Mouse (Mus musculus) megakaryocyte, embryonic 14.5 days (primary cell): ENCODE data around the gene Nudt3. TPM values are rescaled to one million over a fixed set of nuclear protein-coding genes. Genes with fewer than 3 reads are reported as not detected.
A peak's percentile ranks its signal among the peaks of the same experiment; 100 is the strongest.

Experiments used
- H3K27me3 ChIP-seq: replicated peaks from 2 replicates; pipeline ENCODE3; 2012; ENCODE audit warnings: inconsistent platforms
- H3K36me3 ChIP-seq: replicated peaks from 2 replicates; pipeline ENCODE3; 2012; ENCODE audit warnings: low read length, inconsistent platforms, mixed read lengths
- H3K4me1 ChIP-seq: 2 replicates; pipeline ENCODE4 v1.6.1; 2012; ENCODE audit warnings: inconsistent platforms
- H3K4me3 ChIP-seq: replicated peaks from 2 replicates; pipeline ENCODE3; 2012; ENCODE audit warnings: moderate library complexity, mild to moderate bottlenecking, inconsistent platforms
- H3K9me3 ChIP-seq: 2 replicates; pipeline ENCODE4 v1.6.1; 2012; ENCODE audit warnings: inconsistent platforms
- FLI1 ChIP-seq: IDR thresholded peaks from 2 replicates; pipeline ENCODE4 v1.6.1; 2012; ENCODE audit warnings: low read length, inconsistent platforms, mixed read lengths
- GATA1 ChIP-seq: IDR thresholded peaks from 3 replicates; pipeline ENCODE4 v1.6.1; 2012; ENCODE audit warnings: mixed read lengths, low read length, inconsistent platforms, borderline replicate concordance
- polyA plus RNA-seq: library from polyadenylated mRNA; stranded (reverse); fragments of >175 nt; gene quantifications from 2 replicates; pipeline ENCODE4 v1.2.3, GENCODE M21; 2012; ENCODE audit warnings: low replicate concordance; ENCODE audit not compliant: insufficient read depth

Nudt3 gene
- polyA plus RNA-seq, 1 experiment: 272 TPM

GRCm38 (mm10) chr17:27541261-27541660 lies 82.0 kb downstream of the Nudt3 start:
- H3K4me3 ChIP-seq: no peak overlapping the region
- H3K27me3 ChIP-seq: peaks cover 17% of the 10 kb centered on the region
- H3K4me1 ChIP-seq: peaks cover 41% of the 10 kb centered on the region
- H3K36me3 ChIP-seq: no peaks in the 10 kb centered on the region
- TF ChIP-seq GATA1: no peak
- TF ChIP-seq FLI1: no peak
- H3K9me3 ChIP-seq: no peaks in the 10 kb centered on the region

DNA sequence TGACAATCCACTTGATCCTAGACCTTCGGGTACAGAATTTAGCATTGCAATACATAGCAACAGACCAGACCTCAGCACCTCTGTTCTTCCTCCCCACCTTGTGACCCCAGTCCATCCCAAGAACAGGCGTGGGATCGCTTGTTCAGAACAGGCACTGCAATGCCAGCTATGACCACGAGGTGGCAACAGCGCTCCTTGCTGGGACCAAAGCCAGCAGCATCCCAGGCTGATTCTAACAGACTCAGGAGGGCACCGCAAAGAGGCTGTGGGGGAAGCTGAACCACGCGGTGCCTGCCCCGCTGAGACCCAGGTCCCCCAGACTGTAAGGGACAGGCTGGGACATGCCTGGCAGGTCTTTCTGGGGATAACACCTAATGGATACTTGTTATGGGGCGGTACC lies 88.6 kb downstream of the Nudt3 start:
- TF ChIP-seq GATA1: no peak
- no peak for TF ChIP-seq FLI1
- peak overlapping the region; percentile 74 for H3K4me3 ChIP-seq
- H3K36me3 ChIP-seq: no peaks in the 10 kb centered on the region
- H3K9me3 ChIP-seq: peaks cover 22% of the 10 kb centered on the region
- peaks cover 16% of the 10 kb centered on the region for H3K27me3 ChIP-seq
- H3K4me1 ChIP-seq: peaks cover 20% of the 10 kb centered on the region

GRCm38 (mm10) chr17:27533354-27533753 lies 89.9 kb downstream of the Nudt3 start:
- Histone ChIP-seq H3K4me3 (no peak overlapping the region), H3K27me3 (peaks cover 16% of the 10 kb centered on the region), H3K4me1 (peaks cover 29% of the 10 kb centered on the region), H3K9me3 (peaks cover 22% of the 10 kb centered on the region), H3K36me3 (no peaks in the 10 kb centered on the region)
- TF ChIP-seq FLI1 (no peak), GATA1 (no peak)

DNA sequence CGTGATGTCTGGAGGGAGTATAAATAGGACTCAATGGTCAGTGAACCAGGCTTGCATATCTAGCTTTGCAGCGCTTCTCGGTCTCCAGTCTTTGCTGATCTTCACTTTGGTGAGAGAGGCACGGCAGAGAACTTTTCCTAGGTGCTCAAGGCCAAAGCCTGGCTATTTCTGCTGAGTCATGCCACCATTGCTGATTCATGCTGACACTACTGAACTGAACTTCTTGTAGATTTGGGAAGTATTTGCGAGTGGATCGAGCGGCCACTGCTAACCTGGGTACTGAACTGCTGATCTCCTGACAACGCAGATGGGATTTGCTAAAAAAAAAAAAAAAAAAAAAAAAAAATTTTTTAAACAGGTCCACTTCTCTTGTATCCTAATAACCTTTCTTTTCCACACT lies 91.2 kb downstream of the Nudt3 start:
- no peak overlapping the region for H3K4me3 ChIP-seq
- H3K9me3 ChIP-seq: peaks cover 22% of the 10 kb centered on the region
- H3K4me1 ChIP-seq: peaks cover 42% of the 10 kb centered on the region
- TF ChIP-seq FLI1 (no peak), GATA1 (no peak)
- peaks cover 16% of the 10 kb centered on the region for H3K27me3 ChIP-seq
- H3K36me3 ChIP-seq: no peaks in the 10 kb centered on the region

Other genes with a start within 250 kb of the Nudt3 start
- gene Grm4, start 102.1 kb downstream of the Nudt3 start, polyA plus RNA-seq: not detected in 2 replicates
- 3,567 and 8,363 TPM in 2 replicates for gene Hmga1, start 67.0 kb downstream of the Nudt3 start, polyA plus RNA-seq
- 81.1 and 284 TPM in 2 replicates for gene AI413582, start 57.7 kb downstream of the Nudt3 start, polyA plus RNA-seq
- not detected in 2 replicates for gene RPS10-NUDT3, start 11.7 kb upstream of the Nudt3 start, polyA plus RNA-seq
- 1,090 and 3,855 TPM in 2 replicates for gene Rps10, start 13.2 kb upstream of the Nudt3 start, polyA plus RNA-seq
- gene Pacsin1, start 32.0 kb upstream of the Nudt3 start, polyA plus RNA-seq: 0.36 and 1.00 TPM in 2 replicates
- gene Spdef, start 105.5 kb upstream of the Nudt3 start, polyA plus RNA-seq: 1.4 and 2.3 TPM in 2 replicates
- 15.2 and 42.6 TPM in 2 replicates for gene D17Wsu92e, start 197.2 kb upstream of the Nudt3 start, polyA plus RNA-seq
- 400 and 415 TPM in 2 replicates for gene Snrpc, start 214.7 kb upstream of the Nudt3 start, polyA plus RNA-seq
- gene Uhrf1bp1, start 232.9 kb upstream of the Nudt3 start, polyA plus RNA-seq: 3.2 and 12.1 TPM in 2 replicates